Mouse (Mus musculus) bone marrow, adult 2 months (tissue): ENCODE measurements around the gene Fry. TPM values are rescaled to one million over a fixed set of nuclear protein-coding genes. Genes with fewer than 3 reads are reported as not detected.

Experiments used
- H3K27ac ChIP-seq: fragments of 200-500 bp; 2 replicates; pipeline ENCODE4 v1.5.1; 2012; ENCODE audit warnings: low read depth, mild to moderate bottlenecking, control low read depth, inconsistent platforms, low read length; ENCODE audit not compliant: control insufficient read depth, poor library complexity, insufficient read depth
- H3K4me1 ChIP-seq: fragments of 200-500 bp; 2 replicates; pipeline ENCODE4 v1.6.1; 2011; ENCODE audit warnings: low read length; ENCODE audit not compliant: control insufficient read depth, insufficient read depth
- H3K4me3 ChIP-seq: fragments of 200-500 bp; replicated peaks from 2 replicates; pipeline ENCODE3; 2011; ENCODE audit warnings: mild to moderate bottlenecking, low read depth, low read length, control low read depth; ENCODE audit not compliant: control insufficient read depth
- CTCF ChIP-seq: fragments of 200-500 bp; IDR thresholded peaks from 2 replicates; pipeline ENCODE4 v1.5.1; 2011; ENCODE audit warnings: low read length, control low read depth; ENCODE audit not compliant: control insufficient read depth, insufficient read depth
- POLR2A ChIP-seq: fragments of 200-500 bp; IDR thresholded peaks from 2 replicates; pipeline ENCODE4 v1.6.1; 2011; ENCODE audit warnings: low read depth, mild to moderate bottlenecking, control low read depth, low read length, borderline replicate concordance; ENCODE audit not compliant: control insufficient read depth
- WGBS: fragments of 180-500 bp; shearing (Covaris S2); methylation state at CpG from one replicate; pipeline ENCODE4 v1.1.7; 2018; 5-methylcytosine and 5-hydroxymethylcytosine counted together
- polyA plus RNA-seq: library from polyadenylated mRNA; stranded (reverse); fragments of >200 nt; gene quantifications from 2 replicates; pipeline ENCODE4 v1.2.4, GENCODE M21; 2011; ENCODE audit warnings: low replicate concordance; ENCODE audit not compliant: missing spikeins, insufficient read depth, insufficient read length

Gene Fry
- polyA plus RNA-seq, 1 experiment, result 20.0 TPM

GRCm38 (mm10) chr5:150348302-150348701 is 229.9 kb downstream of the Fry start:
- 78% methylated on average over 1 of the region's 1 CpGs for WGBS
- Histone ChIP-seq H3K27ac (no peak overlapping the region), H3K4me3 (no peak overlapping the region), H3K4me1 (no peaks in the 10 kb centered on the region; the same call in 1 of the 2 replicates)
- no peak for TF ChIP-seq CTCF
- no peak for TF ChIP-seq POLR2A

GRCm38 (mm10) chr5:150351191-150351590 is 232.7 kb downstream of the Fry start:
- TF ChIP-seq CTCF (no peak), POLR2A (no peak)
- 85% methylated on average over 2 of the region's 2 CpGs for WGBS
- no peaks in the 10 kb centered on the region; the same call in 1 of the 2 replicates for H3K4me1 ChIP-seq
- no peak overlapping the region for H3K27ac ChIP-seq
- no peak overlapping the region for H3K4me3 ChIP-seq

DNA sequence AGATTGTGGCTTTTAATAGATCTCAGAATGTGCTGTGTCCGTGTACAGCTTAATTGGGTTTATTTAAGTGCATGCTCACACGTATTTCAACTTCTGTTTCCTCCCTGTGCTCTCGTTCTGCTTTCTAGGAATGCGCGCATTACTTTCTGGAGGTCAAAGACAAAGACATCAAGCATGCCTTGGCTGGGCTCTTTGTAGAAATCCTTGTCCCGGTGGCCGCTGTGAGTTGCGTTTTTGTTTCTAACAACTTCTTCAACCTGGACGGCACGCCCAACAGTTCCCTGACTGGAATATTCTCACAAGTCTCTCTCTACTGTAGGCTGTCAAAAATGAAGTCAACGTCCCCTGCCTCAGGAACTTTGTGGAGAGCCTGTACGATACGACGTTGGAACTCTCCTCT is 240.2 kb downstream of the Fry start:
- WGBS, result 82% methylated on average over 14 of the region's 14 CpGs
- H3K27ac ChIP-seq, result no peak overlapping the region
- TF ChIP-seq CTCF (no peak), POLR2A (no peak)
- H3K4me1 ChIP-seq, result no peaks in the 10 kb centered on the region; the same call in 1 of the 2 replicates
- H3K4me3 ChIP-seq, result no peak overlapping the region

GRCm38 (mm10) chr5:150362241-150362640 is 243.8 kb downstream of the Fry start:
- Histone ChIP-seq H3K27ac (no peak overlapping the region), H3K4me3 (no peak overlapping the region), H3K4me1 (no peaks in the 10 kb centered on the region)
- TF ChIP-seq POLR2A (no peak), CTCF (no peak)
- 54% methylated on average over 6 of the region's 6 CpGs for WGBS

DNA sequence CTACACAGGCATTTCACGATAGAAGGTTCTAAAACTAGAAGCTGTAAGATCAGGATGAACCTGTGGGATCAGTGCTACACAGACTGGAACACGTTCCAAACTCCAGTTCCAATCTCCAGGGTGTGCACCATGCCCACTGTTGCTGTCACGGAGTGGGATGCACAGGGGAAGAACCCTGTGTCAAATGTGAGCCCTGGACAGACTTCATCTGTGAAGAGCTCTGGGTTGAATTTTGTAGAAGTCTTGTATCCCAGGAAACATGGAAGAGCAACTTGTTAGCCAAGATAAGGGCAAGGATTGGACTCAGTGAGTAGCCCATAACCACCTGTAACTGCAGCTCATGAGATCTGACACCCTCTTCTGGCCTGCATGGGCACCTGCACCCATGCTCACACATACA is 246.2 kb downstream of the Fry start:
- no peak overlapping the region for H3K4me3 ChIP-seq
- WGBS, result 84% methylated on average over 3 of the region's 3 CpGs
- TF ChIP-seq POLR2A, result no peak
- H3K4me1 ChIP-seq, result no peaks in the 10 kb centered on the region
- H3K27ac ChIP-seq, result no peak overlapping the region

- H3K27ac ChIP-seq, result no peak overlapping the region
- no peaks in the 10 kb centered on the region for H3K4me1 ChIP-seq
- H3K4me3 ChIP-seq, result no peak overlapping the region
- TF ChIP-seq POLR2A, result no peak
- no peak for TF ChIP-seq CTCF
- 82% methylated on average over 4 of the region's 4 CpGs for WGBS
Observed at GRCm38 (mm10) chr5:150367027-150367426, 248.6 kb downstream of the Fry start.

- no peak for TF ChIP-seq POLR2A
- no peak for TF ChIP-seq CTCF
- Histone ChIP-seq H3K4me1 (no peaks in the 10 kb centered on the region), H3K4me3 (no peak overlapping the region), H3K27ac (no peak overlapping the region)
- WGBS, result 76% methylated on average over 6 of the region's 6 CpGs
Observed at GRCm38 (mm10) chr5:150370291-150370690, 251.8 kb downstream of the Fry start.

GRCm38 (mm10) chr5:150370895-150371294 is 252.4 kb downstream of the Fry start:
- Histone ChIP-seq H3K4me1 (no peaks in the 10 kb centered on the region), H3K4me3 (no peak overlapping the region), H3K27ac (no peak overlapping the region)
- no peak for TF ChIP-seq CTCF

- WGBS, result 86% methylated on average over 3 of the region's 3 CpGs
- no peak overlapping the region for H3K27ac ChIP-seq
- TF ChIP-seq CTCF (no peak), POLR2A (no peak)
Observed at GRCm38 (mm10) chr5:150372956-150373355, 254.5 kb downstream of the Fry start.

More at GRCm38 (mm10) chr5:150372956-150373355, 254.5 kb downstream of the Fry start:
- Histone ChIP-seq H3K4me1 (no peaks in the 10 kb centered on the region), H3K4me3 (no peak overlapping the region)
